Mouse (Mus musculus) lung, postnatal 0 days (tissue): ENCODE results near the gene Bicdl2.

Experiments
- CTCF ChIP-seq: IDR thresholded peaks from 2 replicates; pipeline ENCODE4 v1.5.1; 2016; ENCODE audit warnings: antibody characterized with exemption, mild to moderate bottlenecking
- EP300 ChIP-seq: IDR thresholded peaks from 2 replicates; pipeline ENCODE4 v1.6.1; 2016; ENCODE audit warnings: antibody characterized with exemption, mild to moderate bottlenecking, control low read depth

- no peak for TF ChIP-seq CTCF
- no peak for TF ChIP-seq EP300
These were observed 532 bp downstream of the Bicdl2 start for GRCm38 (mm10) chr17:23660876-23661200.
